Comparison of ENCODE assay signal across 13 mouse cellular contexts in genomic region chr17:17844606-17845005, GRCm38 (mm10). TPM values are rescaled to one million over a fixed set of nuclear protein-coding genes. Genes with fewer than 3 reads are reported as not detected.
"Had no signal": no experiment of that assay in that cellular context is flagged by ENCODE, and none has a peak within 500 bp of the region (broad histone marks: within the 10 kb centered on the region; RNA-seq: fewer than 3 reads in every experiment).

No protein-coding gene starts in this region.

RNA-seq across cellular contexts. Expression of gene Has1, which starts 10.4 kb away (rescaled TPM):
- polyA plus RNA-seq: testis, adult 2 months had no signal

RNA-seq across cellular contexts. Expression of gene Fpr1, which starts 39.1 kb away (rescaled TPM):
- polyA plus RNA-seq: testis, adult 2 months had no signal

RNA-seq across cellular contexts. Expression of gene Fpr2, which starts 43.0 kb away (rescaled TPM):
- polyA plus RNA-seq: neural tube, embryonic 14.5 days; stomach, embryonic 14.5 days; testis, adult 2 months had no signal

RNA-seq across cellular contexts. Expression of gene Fpr3, which starts 43.0 kb away (rescaled TPM):
- polyA plus RNA-seq: neural tube, embryonic 13.5 days; neural tube, embryonic 14.5 days; neural tube, embryonic 15.5 days; small intestine, adult 2 months; spleen, adult 2 months; stomach, embryonic 14.5 days; stomach, embryonic 15.5 days; stomach, embryonic 16.5 days; stomach, postnatal 0 days; testis, adult 2 months; thymus, adult 2 months; thymus, postnatal 0 days; urinary bladder, adult 2 months had no signal
